Mouse (Mus musculus) heart, adult 18-20 months (tissue): ENCODE measurements at regions not wholly inside any gene's neighbourhood (a gene's known extent, or its start where the extent isn't known, plus 50 kb on each side); places are given as distances from the start of the nearest gene placed in this dataset.
A peak's percentile ranks its signal among the peaks of the same experiment; 100 is the strongest.

Experiments used
- DNase-seq, 2 experiments: peaks; one replicate each; pipeline ENCODE4 v3.0.0; 2021 to 2022; ENCODE audit warnings: mixed read lengths in 1 of 2

- DNase-seq = no peak
Measured at GRCm38 (mm10) chr1:193689601-193690000, 319.5 kb upstream of the Camk1g start.

- DNase-seq = no peak
Measured at GRCm38 (mm10) chr1:193682917-193683316, 312.8 kb upstream of the Camk1g start.

- DNase-seq = no peak
Measured at GRCm38 (mm10) chr1:193678448-193678847, 308.4 kb upstream of the Camk1g start.

GRCm38 (mm10) chr1:193673236-193673830 is 303.2 kb upstream of the Camk1g start:
- peak; percentile 37 to 53 for DNase-seq

DNA sequence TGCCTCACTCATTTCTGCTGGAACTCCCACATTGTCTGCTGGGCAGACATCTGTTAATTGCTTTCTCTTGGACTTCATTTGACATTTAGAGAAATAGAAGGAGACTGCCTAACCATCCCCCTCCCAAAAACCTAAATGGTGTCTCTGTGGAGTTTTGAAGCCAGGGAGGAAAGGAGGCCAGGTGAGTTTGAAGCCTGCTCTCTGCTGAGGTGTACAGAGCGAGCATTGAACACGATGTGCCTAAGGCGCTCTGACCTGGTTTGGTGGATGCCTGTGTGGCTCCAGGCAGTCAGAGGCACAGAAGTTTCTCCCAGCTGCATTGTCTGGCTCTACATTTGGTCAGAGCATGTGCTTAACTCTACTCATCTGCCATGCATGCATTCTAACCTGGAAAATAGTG is 302.6 kb upstream of the Camk1g start:
- no peak for DNase-seq

DNA sequence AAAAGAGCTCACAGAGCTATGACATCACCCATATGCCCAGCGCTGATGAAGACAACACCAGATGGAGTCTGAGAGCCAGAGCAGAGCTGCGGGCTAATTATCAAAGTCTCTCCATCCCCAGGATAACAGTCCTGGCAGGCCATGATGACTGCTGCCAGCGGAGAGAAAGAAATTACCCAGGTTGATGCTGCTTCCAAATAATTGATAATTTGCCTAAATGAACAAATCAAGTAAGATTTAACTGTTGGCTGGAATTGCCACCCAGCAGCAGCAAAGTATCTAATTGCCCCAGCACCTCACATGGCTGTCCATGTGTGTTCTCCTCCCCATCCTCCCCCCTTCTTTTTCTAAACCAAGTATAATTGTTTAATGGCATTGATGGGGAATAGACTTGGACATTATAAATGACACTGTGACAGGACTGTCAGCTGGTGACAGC is 301.7 kb upstream of the Camk1g start:
- no peak for DNase-seq

DNA sequence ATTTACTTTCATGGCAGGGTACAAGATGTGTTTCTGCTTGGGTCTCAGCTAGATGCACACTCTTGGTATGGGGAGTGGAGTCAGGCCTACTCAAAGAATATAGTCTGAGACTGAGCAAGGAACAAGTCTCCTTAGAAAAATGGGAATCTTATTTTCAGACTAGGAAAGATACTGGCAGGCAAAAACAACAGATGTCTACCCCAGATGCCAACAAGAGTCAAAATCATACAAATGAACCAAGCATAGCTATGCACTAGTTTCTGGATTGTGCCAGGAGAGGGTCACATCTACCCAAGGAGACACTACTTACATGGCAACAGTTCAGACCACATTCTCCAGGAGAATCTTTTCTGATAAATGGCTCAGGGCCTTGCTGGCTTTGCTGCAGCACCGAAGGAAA is 300.9 kb upstream of the Camk1g start:
- DNase-seq = no peak

GRCm38 (mm10) chr1:193670008-193670407 is 299.9 kb upstream of the Camk1g start:
- no peak for DNase-seq

- DNase-seq = peak; percentile 71 to 72
Measured at GRCm38 (mm10) chr1:193668841-193669240, 298.7 kb upstream of the Camk1g start.

GRCm38 (mm10) chr1:193665854-193666253 is 295.8 kb upstream of the Camk1g start:
- DNase-seq = peak; percentile 38 to 64

DNA sequence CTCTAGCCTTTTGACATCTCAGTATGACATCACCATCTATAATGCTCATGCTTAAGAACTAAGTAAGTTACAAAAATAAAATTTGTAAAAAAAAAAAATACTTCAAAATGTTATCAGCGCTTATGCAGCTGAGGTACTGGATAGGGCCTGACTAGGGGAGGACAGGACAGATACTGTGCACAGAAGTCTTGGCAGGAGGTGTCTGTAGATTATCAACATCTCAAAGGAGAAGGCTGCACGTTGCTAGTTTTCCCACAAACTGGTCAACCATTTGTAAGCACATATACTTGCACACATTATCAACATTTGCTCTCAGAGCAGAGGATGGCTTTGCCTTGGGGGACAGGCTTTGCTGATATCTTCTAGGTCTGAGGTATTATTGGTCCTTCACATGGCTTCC is 294.5 kb upstream of the Camk1g start:
- DNase-seq = no peak

DNA sequence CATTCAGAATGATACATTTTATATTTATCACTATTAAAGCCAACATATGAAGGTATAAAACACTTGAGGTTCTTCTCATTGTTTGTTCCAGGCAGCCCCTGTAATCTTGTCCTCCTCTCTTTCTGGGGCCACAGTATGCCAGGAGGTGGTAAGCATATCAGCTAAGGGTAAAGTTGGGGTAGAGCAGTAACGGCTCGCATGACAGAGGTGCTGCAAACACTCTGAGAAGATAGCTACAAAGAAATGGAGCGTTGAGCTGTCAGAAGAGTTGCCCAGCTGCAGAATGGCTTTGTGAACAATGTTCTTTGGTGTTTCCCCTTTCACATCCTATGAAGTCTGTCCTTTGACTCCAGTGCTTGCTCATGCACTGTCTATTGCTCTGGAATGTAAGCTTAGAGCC is 293.5 kb upstream of the Camk1g start:
- no peak for DNase-seq

GRCm38 (mm10) chr1:193662166-193662890 is 292.2 kb upstream of the Camk1g start:
- DNase-seq = no peak

- no peak for DNase-seq
Measured at GRCm38 (mm10) chr1:193661377-193661776, 291.3 kb upstream of the Camk1g start.

GRCm38 (mm10) chr1:193655076-193655677 is 285.1 kb upstream of the Camk1g start:
- peak; percentile 33 to 52 for DNase-seq

- no peak for DNase-seq
Measured at GRCm38 (mm10) chr1:193650275-193650674, 280.2 kb upstream of the Camk1g start.

- no peak for DNase-seq
Measured at GRCm38 (mm10) chr1:193649400-193649799, 279.3 kb upstream of the Camk1g start.

DNA sequence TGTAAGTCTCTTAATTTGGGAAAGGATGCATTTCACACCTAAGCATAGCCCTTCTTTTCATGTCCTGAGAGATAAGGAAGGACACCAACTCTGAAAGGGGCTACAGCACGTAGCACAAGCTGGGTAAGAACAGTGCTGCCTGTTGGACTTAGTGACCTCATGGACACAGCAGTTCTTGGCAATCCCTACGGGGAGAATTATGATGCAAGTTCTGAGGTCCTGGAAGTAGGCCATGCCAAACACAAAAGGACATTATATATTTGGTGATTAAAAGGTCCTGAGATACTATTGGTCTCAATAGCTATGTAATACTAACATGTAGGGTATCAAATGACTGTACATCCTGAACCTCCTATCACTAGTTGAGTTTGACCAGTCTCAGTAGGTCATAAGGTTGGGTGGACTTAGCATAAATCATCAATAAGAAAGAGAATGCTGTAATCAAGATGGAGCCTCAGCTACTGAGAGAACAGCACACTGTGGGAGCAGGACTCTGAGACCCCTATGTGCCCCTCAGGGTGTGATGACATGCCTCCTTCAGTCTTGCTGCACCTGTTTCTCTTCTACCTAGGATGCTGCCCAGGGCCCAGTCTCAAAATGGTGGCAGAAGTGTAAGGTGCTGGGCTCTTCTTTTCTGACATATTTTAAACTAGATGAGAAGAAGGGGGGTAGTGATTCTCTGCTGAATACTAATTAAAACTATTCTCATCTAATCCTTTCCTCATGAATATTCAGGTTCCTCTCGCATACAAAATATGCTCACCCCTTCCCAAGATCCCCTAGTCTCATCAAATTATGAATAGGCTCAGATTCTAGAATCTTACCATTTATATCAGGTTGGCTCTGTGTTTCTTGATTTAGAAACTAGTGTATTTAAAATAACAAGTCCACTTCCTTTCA is 277.5 kb upstream of the Camk1g start:
- DNase-seq = no peak

- DNase-seq = no peak
Measured at GRCm38 (mm10) chr1:193644506-193644905, 274.4 kb upstream of the Camk1g start.

- no peak for DNase-seq
Measured at GRCm38 (mm10) chr1:193636451-193636850, 266.4 kb upstream of the Camk1g start.

DNA sequence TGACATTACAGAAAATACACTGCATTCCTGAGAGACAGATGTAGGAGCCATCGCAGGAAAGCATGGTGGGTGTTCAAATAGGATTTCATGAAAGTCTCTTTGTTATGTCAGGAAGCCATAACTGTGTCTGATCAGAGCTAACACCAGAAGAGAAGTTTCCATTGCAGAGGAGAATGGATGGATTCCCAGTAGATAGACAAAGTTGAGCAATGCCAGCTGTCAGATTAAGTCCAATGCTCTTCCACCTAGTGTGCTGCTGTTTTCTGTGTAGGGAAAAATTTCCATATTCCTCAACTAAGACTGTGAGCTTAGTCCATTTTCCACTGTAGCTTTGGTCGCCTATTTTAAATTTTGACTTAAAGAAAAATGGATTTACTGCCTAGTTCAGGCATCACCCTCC is 262.0 kb upstream of the Camk1g start:
- DNase-seq = no peak

DNA sequence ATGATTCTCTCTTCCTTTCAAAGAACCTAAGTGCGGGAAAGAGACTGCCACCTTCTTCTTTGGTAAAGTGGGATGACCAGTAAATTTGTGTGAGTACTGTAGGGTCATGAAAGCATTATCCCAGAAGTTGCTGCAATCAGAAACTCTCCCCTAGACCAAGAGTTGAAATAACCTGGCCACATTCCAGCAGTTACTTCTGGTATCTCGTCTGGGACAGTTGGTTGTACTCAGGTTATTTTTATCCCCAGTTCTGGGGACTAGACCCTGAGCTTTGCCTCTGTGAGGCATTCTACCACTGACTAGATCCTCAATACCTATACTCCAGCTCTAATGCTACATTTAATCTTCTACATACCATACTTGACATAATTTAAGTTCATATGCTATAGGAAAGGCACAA is 259.8 kb upstream of the Camk1g start:
- peak; percentile 61 to 66 for DNase-seq
